Mouse (Mus musculus): ENCODE measurements around the gene Serpina3k.
"Not testable (repeated sequence)": the region's sequence is repeated elsewhere in the genome, so short reads cannot be mapped to it uniquely, and the experiment has no call there.

The Serpina3k gene

DNA sequence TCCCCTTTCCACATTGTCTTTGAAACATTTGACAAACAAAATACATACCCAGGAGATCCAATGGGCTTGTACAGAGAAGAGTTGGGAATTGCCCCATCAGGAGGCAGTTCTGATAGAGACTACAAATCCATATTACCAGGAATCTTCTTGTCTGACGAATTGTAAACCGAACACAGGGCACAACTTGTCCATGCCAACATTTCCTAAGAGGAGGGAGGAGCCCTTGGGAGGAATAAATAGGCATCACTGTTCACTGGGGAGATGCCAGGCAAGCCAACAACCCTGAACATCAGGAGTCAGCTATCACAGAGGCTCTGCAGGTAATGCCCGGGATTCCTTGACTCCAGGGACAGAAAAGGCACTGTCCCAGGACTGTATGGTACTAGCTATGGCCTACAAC is at the start of gene Serpina3k, which contains the start of gene Serpina3m:
Serpina3k (plus strand) TSS at position 261 of the 400 bp plus-strand sequence.
Serpina3m (plus strand) TSS at position 261 of the 400 bp plus-strand sequence.
- ATAC-seq (ENCODE audit: low TSS enrichment), result not testable (repeated sequence)

DNA sequence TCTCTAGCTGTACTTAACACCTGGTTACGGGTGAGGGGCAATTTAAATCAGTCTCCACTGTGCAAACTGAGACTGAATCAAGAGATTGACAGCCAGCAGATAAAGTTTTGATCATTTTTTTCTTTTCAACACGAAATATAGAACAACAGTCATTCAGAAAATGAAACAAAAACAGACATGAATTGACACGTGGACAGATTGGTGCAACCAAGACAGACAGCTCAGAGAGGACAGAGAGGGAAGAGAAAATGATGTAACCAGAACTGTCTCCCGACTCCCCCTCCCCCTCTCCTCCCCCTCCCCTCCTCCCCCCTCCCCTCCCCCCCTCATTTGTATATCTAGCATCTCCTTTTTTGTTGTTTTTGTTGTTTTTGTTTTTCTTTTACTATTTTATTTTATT is 48.4 kb upstream of the Serpina3k start:
- no peak for ATAC-seq (ENCODE audit: low TSS enrichment)

GRCm38 (mm10) chr12:104293963-104294362 is 44.3 kb upstream of the Serpina3k start:
- peak; percentile 36; the same call in 1 of the 2 replicates for ATAC-seq (ENCODE audit: low TSS enrichment)

- peak; percentile 95 for ATAC-seq (ENCODE audit: low TSS enrichment)
These were observed 40.2 kb upstream of the Serpina3k start for GRCm38 (mm10) chr12:104298049-104298448.

DNA sequence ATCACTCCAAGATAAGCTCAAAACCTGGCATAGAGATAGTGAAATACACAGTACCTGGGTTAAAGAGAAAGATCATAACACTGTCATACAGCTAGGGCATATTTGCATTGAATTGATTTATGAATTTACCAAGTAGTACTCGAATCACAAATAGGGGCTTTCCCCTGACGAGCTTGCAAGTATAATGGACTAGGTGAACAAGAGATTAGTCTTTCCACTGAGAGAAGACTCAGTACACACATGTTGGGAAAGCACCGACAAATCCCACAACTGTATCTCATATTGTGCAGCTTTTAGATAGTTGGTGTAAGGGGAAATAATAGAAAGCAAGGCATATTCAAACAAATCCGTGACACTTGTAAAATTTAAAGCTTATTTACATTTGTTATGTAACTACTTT is 32.3 kb upstream of the Serpina3k start:
- no peak for ATAC-seq (ENCODE audit: low TSS enrichment)

DNA sequence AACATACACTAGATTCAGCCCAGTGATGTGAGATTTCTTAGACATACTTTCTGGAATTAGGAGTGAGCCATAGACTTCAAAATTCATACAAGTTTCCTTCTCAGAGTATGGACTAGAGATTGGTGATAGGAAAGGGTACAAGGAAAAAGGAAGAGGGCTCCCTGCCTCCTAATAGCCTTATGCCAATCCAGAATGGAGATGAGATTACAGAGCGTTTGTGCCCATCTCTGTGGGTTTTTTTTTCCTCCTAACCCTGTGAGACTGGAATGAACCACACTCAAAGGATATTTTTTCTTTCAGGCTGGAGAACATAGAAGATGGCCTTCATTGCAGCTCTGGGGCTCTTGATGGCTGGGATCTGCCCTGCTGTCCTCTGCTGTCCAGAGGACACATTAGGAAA is 24.0 kb upstream of the Serpina3k start, which contains the start of gene Serpina3j:
Serpina3j (plus strand) TSS at position 301 of the 400 bp plus-strand sequence.
- ATAC-seq (ENCODE audit: low TSS enrichment), result no peak

GRCm38 (mm10) chr12:104322454-104322853 is 15.8 kb upstream of the Serpina3k start:
- ATAC-seq (ENCODE audit: low TSS enrichment), result no peak

DNA sequence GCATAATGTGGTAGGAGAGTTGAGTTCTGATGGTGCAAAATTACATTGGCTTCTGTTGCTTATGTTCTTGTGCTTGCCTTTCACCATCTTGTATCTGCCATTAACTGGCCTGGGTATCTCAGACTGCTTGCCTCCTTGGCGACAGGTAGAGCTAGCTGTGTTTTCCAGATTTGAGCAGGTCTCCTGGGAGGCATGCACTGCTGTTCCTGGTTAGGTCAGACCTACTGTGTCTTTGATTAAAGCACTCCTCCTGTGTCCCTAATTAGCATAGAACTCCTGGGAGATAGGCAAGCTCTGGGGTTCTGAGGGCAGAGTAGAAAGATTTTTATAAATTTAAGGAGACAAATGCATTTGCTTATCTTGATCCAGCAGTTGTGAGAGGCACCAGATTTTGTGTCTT is 6.6 kb upstream of the Serpina3k start:
- ATAC-seq (ENCODE audit: low TSS enrichment), result no peak

GRCm38 (mm10) chr12:104336873-104337272 is 1.4 kb upstream of the Serpina3k start:
- ATAC-seq (ENCODE audit: low TSS enrichment), result not testable (repeated sequence)

GRCm38 (mm10) chr12:104338705-104339104 is 419 bp downstream of the Serpina3k start:
- no peak for ATAC-seq (ENCODE audit: low TSS enrichment)

GRCm38 (mm10) chr12:104342489-104342888 is 4.2 kb downstream of the Serpina3k start:
- not testable (repeated sequence) for ATAC-seq (ENCODE audit: low TSS enrichment)

DNA sequence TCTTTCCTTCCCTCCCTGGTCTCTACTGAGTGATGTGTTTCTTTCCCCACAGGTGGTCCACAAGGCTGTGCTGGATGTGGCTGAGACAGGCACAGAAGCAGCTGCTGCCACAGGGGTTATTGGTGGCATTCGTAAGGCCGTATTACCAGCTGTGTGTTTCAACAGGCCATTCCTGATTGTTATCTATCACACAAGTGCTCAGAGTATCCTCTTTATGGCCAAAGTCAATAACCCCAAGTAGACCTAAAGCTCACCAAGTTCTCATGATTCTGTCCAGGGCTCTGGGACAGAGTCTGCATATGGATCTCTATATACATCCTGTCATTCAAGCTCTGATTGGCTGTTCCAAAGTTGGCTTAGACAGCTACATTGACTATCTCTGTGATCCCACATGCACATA is 6.9 kb downstream of the Serpina3k start:
- ATAC-seq (ENCODE audit: low TSS enrichment), result no peak

DNA sequence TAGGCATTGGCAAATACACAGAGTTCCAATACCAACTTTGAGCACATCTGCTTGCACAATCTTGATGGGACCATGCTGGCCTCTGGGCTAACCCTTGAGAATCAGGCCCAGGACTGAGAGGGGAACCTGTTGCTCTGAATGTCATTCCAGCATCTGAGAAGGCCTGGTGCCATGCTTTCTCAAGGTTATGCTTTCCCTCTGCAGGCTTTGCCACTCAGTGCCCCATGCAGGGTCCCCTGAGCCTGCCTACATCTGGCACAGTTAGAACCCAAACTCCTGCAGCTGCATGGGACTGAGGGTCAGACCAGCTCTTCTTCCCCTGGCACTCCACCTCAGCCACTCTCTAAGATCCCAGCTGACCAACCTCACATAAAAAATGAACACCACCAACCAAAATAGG is 7.4 kb downstream of the Serpina3k start:
- ATAC-seq (ENCODE audit: low TSS enrichment), result no peak

- no peak for ATAC-seq (ENCODE audit: low TSS enrichment)
These were observed 8.8 kb downstream of the Serpina3k start for GRCm38 (mm10) chr12:104347091-104347490.

DNA sequence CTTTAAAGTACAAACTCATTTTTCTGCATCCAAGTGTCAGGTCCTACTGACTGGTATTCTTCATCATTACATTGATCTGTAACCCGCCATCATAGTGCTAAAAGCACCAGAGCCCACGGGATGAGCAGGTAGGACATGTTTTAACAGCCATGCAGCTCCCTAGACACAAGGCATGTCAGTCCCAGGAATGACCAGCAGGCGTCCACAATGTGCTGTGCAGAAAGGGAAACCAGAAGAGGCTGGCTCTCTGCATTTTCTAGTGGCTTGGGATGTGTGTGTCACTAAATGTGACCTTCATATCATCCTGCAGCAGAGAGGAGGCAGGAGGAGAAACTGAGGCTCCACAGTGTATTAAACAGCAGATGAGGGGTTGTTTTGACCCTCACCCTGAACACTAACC is 13.5 kb downstream of the Serpina3k start:
- peak; percentile 76; the same call in 1 of the 2 replicates for ATAC-seq (ENCODE audit: low TSS enrichment)

DNA sequence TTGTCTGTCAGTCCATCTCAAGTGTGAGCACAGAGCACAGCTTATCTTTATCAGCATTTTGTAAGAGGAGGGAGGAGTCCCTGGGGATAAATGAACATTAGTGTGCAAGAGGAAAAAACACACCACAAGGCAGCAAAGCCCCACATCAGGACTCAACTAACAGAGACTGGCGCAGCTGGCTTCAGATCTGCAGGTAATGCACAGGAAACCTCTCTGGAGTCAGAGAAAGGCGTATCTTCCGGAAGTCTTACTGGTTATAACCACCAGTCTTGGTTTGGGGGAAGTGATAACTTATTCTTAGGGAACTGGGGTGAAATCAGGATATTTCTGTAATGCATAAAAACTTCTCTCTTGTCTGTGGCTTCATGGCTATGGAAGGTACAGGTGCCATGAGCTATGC is 17.7 kb downstream of the Serpina3k start:
- no peak for ATAC-seq (ENCODE audit: low TSS enrichment)

DNA sequence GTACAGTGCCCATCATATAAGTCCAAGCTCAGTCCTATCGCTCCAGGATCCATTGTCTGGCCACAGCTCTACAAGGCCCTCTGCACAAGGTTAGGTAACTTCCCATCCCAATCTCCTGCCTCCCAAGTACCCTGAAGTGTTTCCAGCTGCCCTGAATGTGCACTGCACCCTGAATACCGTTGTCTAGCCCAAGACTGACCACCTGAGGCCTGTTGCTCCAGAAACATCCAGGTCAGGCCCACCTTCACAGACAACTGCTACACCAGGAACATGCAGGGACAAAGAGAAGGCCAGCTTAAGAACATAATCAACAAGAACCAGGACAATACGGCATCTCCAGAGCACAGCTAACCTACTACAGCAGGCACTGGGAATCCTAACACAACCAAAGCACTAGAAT is 31.7 kb downstream of the Serpina3k start:
- ATAC-seq (ENCODE audit: low TSS enrichment), result no peak

GRCm38 (mm10) chr12:104377179-104377578 is 38.9 kb downstream of the Serpina3k start:
- not testable (repeated sequence) for ATAC-seq (ENCODE audit: low TSS enrichment)

DNA sequence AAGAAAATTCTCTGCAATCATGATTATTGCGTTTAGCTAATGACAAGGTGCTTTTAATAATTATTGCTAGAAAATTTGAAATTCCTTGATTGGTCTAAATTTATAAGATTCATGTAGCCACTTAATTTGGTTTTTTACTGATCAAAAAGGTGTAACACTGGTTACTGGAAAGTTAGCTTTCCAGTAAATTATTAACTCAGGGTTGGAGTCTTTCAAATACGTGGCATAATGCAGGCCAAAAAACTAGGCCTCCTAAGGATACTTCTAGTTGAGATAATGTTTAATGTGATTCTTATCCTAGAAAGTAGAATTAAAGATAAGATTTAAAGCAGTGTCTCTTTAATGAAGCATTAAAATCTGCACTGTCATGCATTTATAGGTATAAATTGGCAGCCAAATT is 40.1 kb downstream of the Serpina3k start:
- not testable (repeated sequence) for ATAC-seq (ENCODE audit: low TSS enrichment)

DNA sequence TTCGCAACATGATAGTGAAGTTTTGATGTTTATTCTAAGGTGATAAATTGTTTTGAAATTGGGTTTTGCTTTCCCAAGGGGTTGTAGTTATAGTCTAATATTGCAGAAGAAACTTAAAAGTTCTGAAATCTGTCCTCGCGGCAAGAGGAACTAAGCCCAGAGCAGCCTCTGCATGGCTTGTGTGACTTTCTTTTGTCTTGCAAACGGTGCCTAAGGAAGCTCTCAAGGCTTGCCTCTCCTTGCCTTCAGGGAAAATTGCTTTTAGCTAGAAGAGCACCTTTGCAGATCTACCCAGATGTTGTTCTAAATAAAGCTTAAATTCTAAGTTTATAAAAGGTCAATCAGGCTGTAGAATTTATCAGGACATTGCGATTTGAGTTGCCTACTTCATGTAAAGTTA is 40.5 kb downstream of the Serpina3k start:
- ATAC-seq (ENCODE audit: low TSS enrichment), result not testable (repeated sequence)

DNA sequence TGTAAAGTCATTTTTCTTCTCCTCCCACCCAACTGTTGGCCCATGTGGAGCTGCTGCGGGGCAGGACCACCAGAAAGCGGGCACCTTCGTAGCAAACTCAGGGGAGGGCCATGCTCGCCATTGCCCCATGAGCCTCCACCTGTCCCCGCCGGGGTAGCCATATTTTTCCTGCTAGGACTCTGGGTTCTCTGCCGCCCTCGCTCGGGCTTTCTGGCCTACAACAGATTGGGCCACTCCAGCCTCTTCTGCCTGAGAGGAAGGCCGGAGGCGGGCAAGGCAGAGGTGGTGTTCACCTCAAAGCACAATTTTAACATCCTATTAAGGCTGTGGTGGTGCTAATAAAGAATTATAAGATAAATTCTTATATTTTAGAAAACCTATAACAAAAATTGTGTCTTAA is 41.6 kb downstream of the Serpina3k start:
- no peak for ATAC-seq (ENCODE audit: low TSS enrichment)

DNA sequence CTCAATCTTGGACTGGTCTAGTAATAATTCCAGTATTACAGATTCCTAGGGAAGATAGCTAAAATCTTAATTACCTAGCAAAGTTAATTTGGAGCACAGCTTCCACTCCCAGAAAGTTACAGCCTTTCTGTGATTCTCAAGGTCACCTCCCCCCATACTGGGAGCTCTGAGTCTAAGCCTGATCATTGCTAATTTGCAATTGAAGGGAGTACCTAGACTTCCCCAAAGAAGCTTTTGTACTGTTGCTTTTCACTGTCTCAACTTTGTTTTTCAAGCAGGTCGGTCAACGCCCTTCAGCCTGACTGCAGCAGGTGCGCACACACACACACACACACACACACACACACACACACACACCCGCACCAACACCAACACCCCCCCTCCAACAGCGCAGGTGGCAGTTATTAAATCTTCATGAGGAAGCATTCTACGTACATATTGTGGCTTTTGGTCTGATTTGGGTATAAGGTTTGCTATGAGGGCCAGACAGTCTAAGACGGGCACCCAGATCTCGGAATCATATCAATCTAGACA is 42.9 kb downstream of the Serpina3k start:
- ATAC-seq (ENCODE audit: low TSS enrichment), result not testable (repeated sequence)

- not testable (repeated sequence) for ATAC-seq (ENCODE audit: low TSS enrichment)
These were observed 47.7 kb downstream of the Serpina3k start for GRCm38 (mm10) chr12:104385987-104386386.

DNA sequence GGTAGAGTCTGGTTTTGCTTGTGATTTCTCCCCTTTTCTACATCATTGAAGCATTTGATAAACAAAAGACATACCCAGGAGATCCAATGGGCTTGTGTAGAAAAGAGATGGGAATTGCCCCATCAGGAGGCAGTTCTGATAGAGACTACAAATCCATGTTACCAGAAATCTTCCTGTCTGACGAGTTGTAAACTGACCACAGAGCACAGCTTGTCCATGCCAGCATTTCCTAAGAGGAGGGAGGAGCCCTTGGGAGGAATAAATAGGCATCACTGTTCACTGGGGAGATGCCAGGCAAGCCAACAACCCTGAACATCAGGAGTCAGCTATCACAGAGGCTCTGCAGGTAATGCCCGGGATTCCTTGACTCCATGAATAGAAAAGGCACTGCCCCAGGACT is 48.6 kb downstream of the Serpina3k start:
- not testable (repeated sequence) for ATAC-seq (ENCODE audit: low TSS enrichment)

All from frontal cortex, adult (tissue).